15 mouse cellular contexts compared by ENCODE assay signal in the genomic region with DNA sequence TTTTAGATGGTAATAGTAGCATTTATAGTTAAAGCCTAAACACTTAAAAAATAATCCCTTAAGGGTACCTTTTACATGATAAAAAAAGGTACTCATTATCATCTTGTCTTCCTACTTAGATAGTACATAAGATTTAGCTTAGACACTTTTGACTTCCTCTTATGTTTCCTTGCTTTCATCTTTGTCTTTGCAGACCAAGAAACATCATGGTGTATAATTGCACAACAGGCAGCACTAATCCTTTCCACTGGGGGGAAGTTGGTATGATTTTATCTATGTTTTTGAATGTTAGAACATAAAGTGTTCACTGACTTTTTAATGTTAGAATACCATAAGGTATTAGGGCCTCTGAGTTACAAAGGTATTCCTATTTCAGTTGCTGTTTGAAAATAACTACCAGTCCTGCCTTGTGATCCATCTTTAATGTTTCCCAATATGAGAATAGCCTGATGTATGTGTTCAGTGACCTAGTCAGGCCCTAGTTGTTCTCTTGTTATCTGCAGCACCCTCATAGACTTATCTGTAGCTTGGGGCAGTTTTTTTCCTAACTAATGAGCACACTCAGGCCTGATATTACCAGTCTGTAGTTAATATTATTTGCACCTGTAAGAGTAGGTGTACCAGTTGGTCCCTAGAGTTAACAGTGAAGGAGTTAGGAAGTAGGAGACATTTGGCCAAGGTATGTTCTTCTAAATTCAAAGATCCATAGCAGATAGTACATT.
"Had no signal": no experiment of that assay in that cellular context is flagged by ENCODE, and none has a peak within 500 bp of the region (broad histone marks: within the 10 kb centered on the region; RNA-seq: fewer than 3 reads in every experiment).

No protein-coding gene starts in this region.

- DNase-seq: kidney, adult 18-20 months; kidney, postnatal 10 days; kidney, postnatal 4 days; lung, adult 2 months; lung, postnatal 36 days; retina, postnatal 1 day; thymus, postnatal 4 days had no signal

- H3K4me2 ChIP-seq: midbrain, embryonic 12.5 days; neural tube, embryonic 13.5 days had no signal

- H3K27ac ChIP-seq: layer of hippocampus, adult 2 months; left cerebral cortex, adult 2 months; limb, embryonic 10.5 days; midbrain, embryonic 12.5 days; neural tube, embryonic 13.5 days had no signal

- H3K27me3 ChIP-seq: megakaryocyte, embryonic 14.5 days; midbrain, embryonic 12.5 days; neural tube, embryonic 13.5 days had no signal

- H3K9me3 ChIP-seq: limb, embryonic 10.5 days; megakaryocyte, embryonic 14.5 days; midbrain, embryonic 12.5 days; neural tube, embryonic 13.5 days had no signal

- H3K4me3 ChIP-seq: layer of hippocampus, adult 2 months; left cerebral cortex, adult 2 months; limb, embryonic 10.5 days; megakaryocyte, embryonic 14.5 days; midbrain, embryonic 12.5 days; neural tube, embryonic 13.5 days had no signal

- H3K4me1 ChIP-seq: limb, embryonic 10.5 days; midbrain, embryonic 12.5 days; neural tube, embryonic 13.5 days had no signal

- H3K9ac ChIP-seq: midbrain, embryonic 12.5 days; neural tube, embryonic 13.5 days had no signal

- ATAC-seq: lung, postnatal 0 days; midbrain, embryonic 16.5 days had no signal
